In genomic region chr11:52233906-52234305, GRCm38 (mm10) we compare ENCODE assay signal across 10 mouse cellular contexts. TPM values are rescaled to one million over a fixed set of nuclear protein-coding genes. Genes with fewer than 3 reads are reported as not detected.
DNase-seq lines count a peak whose midpoint lies in the region; ATAC-seq and TF ChIP-seq lines count a peak whose summit lies in the region.
"Had no signal": no experiment of that assay in that cellular context is flagged by ENCODE, and none has a peak within 500 bp of the region (broad histone marks: within the 10 kb centered on the region; RNA-seq: fewer than 3 reads in every experiment).

No protein-coding gene starts in this region.

- TF ChIP-seq POLR2A in cerebellum, adult 2 months (IDR thresholded peaks at IDR 0.05; ENCODE audit: borderline replicate concordance, insufficient read depth, low read length), result no peak

- TF ChIP-seq CTCF in cerebellum, adult 2 months (IDR thresholded peaks at IDR 0.05; ENCODE audit: borderline replicate concordance, insufficient read depth, low read depth, low read length), result no peak

- H3K4me2 ChIP-seq in limb, embryonic 12.5 days, result peak overlapping the region; percentile 84
- H3K4me2 ChIP-seq in stomach, embryonic 15.5 days, result peak overlapping the region; percentile 48

- H3K4me3 ChIP-seq in cerebellum, adult 2 months (replicated peaks; ENCODE audit: insufficient read depth, low read depth, low read length), result peak overlapping the region; percentile 4
- peak overlapping the region; percentile 80 for H3K4me3 ChIP-seq in megakaryocyte, embryonic 14.5 days (replicated peaks)
- no peak overlapping the region; the same call in 1 of the 2 replicates for H3K4me3 ChIP-seq in limb, embryonic 12.5 days (replicated peaks)
- H3K4me3 ChIP-seq in stomach, embryonic 15.5 days (replicated peaks), result no peak overlapping the region

- H3K9ac ChIP-seq in limb, embryonic 12.5 days (replicated peaks), result no peak overlapping the region
- no peak overlapping the region for H3K9ac ChIP-seq in stomach, embryonic 15.5 days

- DNase-seq in cerebellum, adult 2 months, result no peak
- DNase-seq in cerebellum, adult 9-11 months, result no peak
- no peak for DNase-seq in layer of hippocampus, postnatal 36 days
- DNase-seq in cerebellum, postnatal 36 days, result no peak
- DNase-seq: thymus, adult 18-20 months had no signal

- 88% methylated on average over 1 of the region's 1 CpGs for WGBS in cerebellum, adult 2 months
- WGBS in limb, embryonic 12.5 days, result 82% methylated on average over 1 of the region's 1 CpGs
- WGBS in stomach, embryonic 15.5 days, result 82% methylated on average over 1 of the region's 1 CpGs

- ATAC-seq in megakaryocyte, adult 5-6 weeks (ENCODE audit: poor library complexity, severe bottlenecking), result no peak
- ATAC-seq in limb, embryonic 12.5 days (ENCODE audit: insufficient number of reproducible peaks, insufficient read depth, low FRiP score, low TSS enrichment, low read depth), result no peak
- ATAC-seq in stomach, embryonic 15.5 days (ENCODE audit: insufficient read depth, low FRiP score, low read depth), result no peak

- H3K4me1 ChIP-seq in cerebellum, adult 2 months (ENCODE audit: control insufficient read depth, insufficient read depth, low read length), result no peaks in the 10 kb centered on the region
- H3K4me1 ChIP-seq in megakaryocyte, embryonic 14.5 days, result peaks cover 24% of the 10 kb centered on the region
- peaks cover 16% of the 10 kb centered on the region for H3K4me1 ChIP-seq in limb, embryonic 12.5 days (replicated peaks)
- H3K4me1 ChIP-seq in stomach, embryonic 15.5 days, result 0 out of 2 replicates have a peak, but pooled peaks cover 7% of the 10 kb centered on the region

- H3K9me3 ChIP-seq in megakaryocyte, embryonic 14.5 days, result no peaks in the 10 kb centered on the region
- no peaks in the 10 kb centered on the region for H3K9me3 ChIP-seq in limb, embryonic 12.5 days
- H3K9me3 ChIP-seq in stomach, embryonic 15.5 days, result no peaks in the 10 kb centered on the region

- H3K27ac ChIP-seq in cerebellum, adult 2 months (ENCODE audit: insufficient read depth, low read length), result no peak overlapping the region
- H3K27ac ChIP-seq in limb, embryonic 12.5 days, result no peak overlapping the region
- no peak overlapping the region for H3K27ac ChIP-seq in stomach, embryonic 15.5 days

- peaks cover 44% of the 10 kb centered on the region for H3K36me3 ChIP-seq in megakaryocyte, embryonic 14.5 days (replicated peaks; ENCODE audit: low read length)
- H3K36me3 ChIP-seq in limb, embryonic 12.5 days, result peaks cover 30% of the 10 kb centered on the region
- peaks cover 10% of the 10 kb centered on the region; the same call in 1 of the 2 replicates for H3K36me3 ChIP-seq in stomach, embryonic 15.5 days

- H3K27me3 ChIP-seq in cerebellum, adult 2 months (ENCODE audit: control insufficient read depth, insufficient read depth, low read length), result no peaks in the 10 kb centered on the region
- H3K27me3 ChIP-seq in megakaryocyte, embryonic 14.5 days (replicated peaks), result no peaks in the 10 kb centered on the region
- H3K27me3 ChIP-seq in limb, embryonic 12.5 days, result no peaks in the 10 kb centered on the region
- H3K27me3 ChIP-seq in stomach, embryonic 15.5 days (replicated peaks), result no peaks in the 10 kb centered on the region

RNA-seq across cellular contexts. Expression of gene Skp1a, which starts 2.1 kb away (rescaled TPM):
- 298 and 324 TPM in 2 replicates for polyA plus RNA-seq in cerebellum, adult 2 months (2012; rRNA removed)
- 1.6 and 14.4 TPM in 2 replicates for polyA plus RNA-seq in megakaryocyte, embryonic 14.5 days (2012; ENCODE audit: insufficient read depth, low replicate concordance)
- total RNA-seq in megakaryocyte, adult 5-6 weeks (2015), result 129 and 145 TPM in 2 replicates
- total RNA-seq in megakaryocyte, adult 5-6 weeks (2017), result 127 and 133 TPM in 2 replicates
- 871 and 976 TPM in 2 replicates for polyA plus RNA-seq in limb, embryonic 12.5 days (2016; fragmentation: Nextera tagmentation; extraction: Ambion mirVana)
- 657 and 713 TPM in 2 replicates for polyA plus RNA-seq in stomach, embryonic 15.5 days (2015; fragmentation: Nextera tagmentation; extraction: Ambion mirVana)
- total RNA-seq in layer of hippocampus, postnatal 36 days (2021), result 100 to 1,000 TPM; 456 to 518 TPM

RNA-seq across cellular contexts. Expression of gene Olfr1371, which starts 20.1 kb away (rescaled TPM):
- polyA plus RNA-seq in cerebellum, adult 2 months (2012; rRNA removed), result not detected in 2 replicates
- not detected in 2 replicates for polyA plus RNA-seq in megakaryocyte, embryonic 14.5 days (2012; ENCODE audit: insufficient read depth, low replicate concordance)
- not detected in 2 replicates for total RNA-seq in megakaryocyte, adult 5-6 weeks (2015)
- total RNA-seq in megakaryocyte, adult 5-6 weeks (2017), result not detected in 2 replicates
- polyA plus RNA-seq in limb, embryonic 12.5 days (2016; fragmentation: Nextera tagmentation; extraction: Ambion mirVana), result not detected in 2 replicates
- polyA plus RNA-seq in stomach, embryonic 15.5 days (2015; fragmentation: Nextera tagmentation; extraction: Ambion mirVana), result not detected in 2 replicates
- not detected for total RNA-seq in layer of hippocampus, postnatal 36 days (2021)
- polyA plus RNA-seq: cortical plate, adult 2 months had no signal

RNA-seq across cellular contexts. Expression of gene Tcf7, which starts 48.9 kb away (rescaled TPM):
- 3.4 and 3.6 TPM in 2 replicates for polyA plus RNA-seq in cerebellum, adult 2 months (2012; rRNA removed)
- 0.38 TPM in 1 of 2 replicates, not detected in the other for polyA plus RNA-seq in megakaryocyte, embryonic 14.5 days (2012; ENCODE audit: insufficient read depth, low replicate concordance)
- 6.9 and 9.4 TPM in 2 replicates for total RNA-seq in megakaryocyte, adult 5-6 weeks (2015)
- 1.2 and 1.8 TPM in 2 replicates for total RNA-seq in megakaryocyte, adult 5-6 weeks (2017)
- 12.6 and 13.7 TPM in 2 replicates for polyA plus RNA-seq in limb, embryonic 12.5 days (2016; fragmentation: Nextera tagmentation; extraction: Ambion mirVana)
- 7.5 and 7.6 TPM in 2 replicates for polyA plus RNA-seq in stomach, embryonic 15.5 days (2015; fragmentation: Nextera tagmentation; extraction: Ambion mirVana)
- 1 to 10 TPM; 2.6 to 2.9 TPM for total RNA-seq in layer of hippocampus, postnatal 36 days (2021)

Comparison
In these comparisons a context has a peak if more than half of its experiments do, and no peak if none do; other contexts are left out.
1. H3K4me3 ChIP-seq: peak in cerebellum, adult 2 months (single experiment) and megakaryocyte, embryonic 14.5 days (single experiment); none in limb, embryonic 12.5 days (single experiment) and stomach, embryonic 15.5 days (single experiment).
2. RNA of gene Skp1a, which starts 2.1 kb away (polyA plus RNA-seq): 871 to 976 TPM in limb, embryonic 12.5 days, 657 to 713 TPM in stomach, embryonic 15.5 days and 298 to 324 TPM in cerebellum, adult 2 months; 1.6 to 14.4 TPM in megakaryocyte, embryonic 14.5 days; every median in the first group is over 10 times any median in the second.